Mouse (Mus musculus): Measurements from ENCODE around the gene Etfdh. TPM values are rescaled to one million over a fixed set of nuclear protein-coding genes. Genes with fewer than 3 reads are reported as not detected.
A peak's percentile ranks its signal among the peaks of the same experiment; 100 is the strongest.
"Not testable (repeated sequence)": the region's sequence is repeated elsewhere in the genome, so short reads cannot be mapped to it uniquely, and the experiment has no call there.

Gene Etfdh
- polyA plus RNA-seq, 1 experiment from 2014 or later = 67.4 TPM

GRCm38 (mm10) chr3:79576468-79576816 is 52.9 kb downstream of the Etfdh start:
- no peak overlapping the region for H3K4me3 ChIP-seq (replicated peaks)
- H3K27ac ChIP-seq = no peak overlapping the region
- 4% methylated on average over 3 of the region's 3 CpGs for WGBS
- no peaks in the 10 kb centered on the region for H3K36me3 ChIP-seq
- peak overlapping the region; percentile 45 for H3K4me2 ChIP-seq
- peaks cover 13% of the 10 kb centered on the region for H3K4me1 ChIP-seq
- no peaks in the 10 kb centered on the region for H3K9me3 ChIP-seq (replicated peaks)
- ATAC-seq (replicated peaks; ENCODE audit: low FRiP score) = peak; percentile 60
- H3K9ac ChIP-seq = no peak overlapping the region
- H3K27me3 ChIP-seq = no peaks in the 10 kb centered on the region

- peak; percentile 74 for ATAC-seq (replicated peaks; ENCODE audit: low FRiP score)
- H3K4me1 ChIP-seq = peaks cover 13% of the 10 kb centered on the region
- H3K27ac ChIP-seq = no peak overlapping the region; the same call in 1 of the 2 replicates
- no peaks in the 10 kb centered on the region for H3K27me3 ChIP-seq
- H3K9ac ChIP-seq = no peak overlapping the region
- peak overlapping the region; percentile 45 for H3K4me2 ChIP-seq
- WGBS = 43% methylated on average over 10 of the region's 10 CpGs
- no peaks in the 10 kb centered on the region for H3K9me3 ChIP-seq (replicated peaks)
- no peaks in the 10 kb centered on the region for H3K36me3 ChIP-seq
- H3K4me3 ChIP-seq (replicated peaks) = no peak overlapping the region
Observed at GRCm38 (mm10) chr3:79575576-79576467, 53.5 kb downstream of the Etfdh start.

- Histone ChIP-seq H3K36me3 (no peaks in the 10 kb centered on the region), H3K9me3 (replicated peaks) (no peaks in the 10 kb centered on the region), H3K9ac (no peak overlapping the region), H3K4me1 (peaks cover 13% of the 10 kb centered on the region), H3K27ac (no peak overlapping the region), H3K4me2 (no peak overlapping the region), H3K27me3 (no peaks in the 10 kb centered on the region), H3K4me3 (replicated peaks) (no peak overlapping the region)
- no peak for ATAC-seq (replicated peaks; ENCODE audit: low FRiP score)
- WGBS = 85% methylated on average over 3 of the region's 3 CpGs
Observed at GRCm38 (mm10) chr3:79574336-79574735, 55.0 kb downstream of the Etfdh start.

- 91% methylated on average over 5 of the region's 5 CpGs for WGBS
- H3K9me3 ChIP-seq (replicated peaks); H3K36me3 ChIP-seq; H3K4me3 ChIP-seq (replicated peaks); H3K4me2 ChIP-seq; H3K27ac ChIP-seq; H3K9ac ChIP-seq; H3K27me3 ChIP-seq; ATAC-seq (replicated peaks; ENCODE audit: low FRiP score): not testable (repeated sequence)
- peaks cover 18% of the 10 kb centered on the region for H3K4me1 ChIP-seq
Observed at GRCm38 (mm10) chr3:79573376-79573775, 55.9 kb downstream of the Etfdh start.

GRCm38 (mm10) chr3:79572399-79572798 is 56.9 kb downstream of the Etfdh start:
- Histone ChIP-seq H3K4me1 (peaks cover 20% of the 10 kb centered on the region), H3K4me3 (replicated peaks) (no peak overlapping the region), H3K4me2 (no peak overlapping the region), H3K9ac (no peak overlapping the region), H3K36me3 (no peaks in the 10 kb centered on the region), H3K27ac (no peak overlapping the region), H3K9me3 (replicated peaks) (no peaks in the 10 kb centered on the region), H3K27me3 (no peaks in the 10 kb centered on the region)
- no peak for ATAC-seq (replicated peaks; ENCODE audit: low FRiP score)
- 59% methylated on average over 3 of the region's 3 CpGs for WGBS

- H3K4me2 ChIP-seq = no peak overlapping the region
- no peak overlapping the region for H3K4me3 ChIP-seq (replicated peaks)
- no peaks in the 10 kb centered on the region for H3K27me3 ChIP-seq
- H3K4me1 ChIP-seq = peaks cover 21% of the 10 kb centered on the region
- no peaks in the 10 kb centered on the region for H3K9me3 ChIP-seq (replicated peaks)
- no peaks in the 10 kb centered on the region for H3K36me3 ChIP-seq
- no peak overlapping the region for H3K9ac ChIP-seq
- ATAC-seq (replicated peaks; ENCODE audit: low FRiP score) = no peak
- H3K27ac ChIP-seq = no peak overlapping the region
- 82% methylated on average over 3 of the region's 3 CpGs for WGBS
Observed at GRCm38 (mm10) chr3:79569351-79569681, 60.0 kb downstream of the Etfdh start.

GRCm38 (mm10) chr3:79568629-79569350 is 60.5 kb downstream of the Etfdh start:
- Histone ChIP-seq H3K27ac (peak overlapping the region; percentile 90), H3K4me3 (replicated peaks) (peak overlapping the region; percentile 91), H3K9ac (no peak overlapping the region)

GRCm38 (mm10) chr3:79567703-79568362 is 61.5 kb downstream of the Etfdh start, which contains the start of gene Fnip2:
Gene Fnip2 (minus strand): TSS chr3:79567796.
- H3K27me3 ChIP-seq = no peaks in the 10 kb centered on the region
- peak; percentile 97 for ATAC-seq (replicated peaks; ENCODE audit: low FRiP score)
- no peaks in the 10 kb centered on the region for H3K36me3 ChIP-seq
- H3K9ac ChIP-seq = peak within 1 kb of the TSS; percentile 77
- peak within 1 kb of the TSS; percentile 83 for H3K4me2 ChIP-seq
- peaks cover 21% of the 10 kb centered on the region for H3K4me1 ChIP-seq
- WGBS = under 1% methylated on average over 54 of the region's 55 CpGs
- H3K27ac ChIP-seq = peak within 1 kb of the TSS; percentile 90
- H3K4me3 ChIP-seq (replicated peaks) = peak within 1 kb of the TSS; percentile 91
- H3K9me3 ChIP-seq (replicated peaks) = no peaks in the 10 kb centered on the region

More at GRCm38 (mm10) chr3:79568629-79569350, 60.5 kb downstream of the Etfdh start:
- H3K4me1 ChIP-seq = peaks cover 21% of the 10 kb centered on the region
- H3K4me2 ChIP-seq = peak overlapping the region; percentile 83
- no peaks in the 10 kb centered on the region for H3K27me3 ChIP-seq
- 89% methylated on average over 16 of the region's 16 CpGs for WGBS
- no peaks in the 10 kb centered on the region for H3K36me3 ChIP-seq
- H3K9me3 ChIP-seq (replicated peaks) = no peaks in the 10 kb centered on the region
- ATAC-seq (replicated peaks; ENCODE audit: low FRiP score) = no peak

- Histone ChIP-seq H3K27me3 (no peaks in the 10 kb centered on the region), H3K9ac (peak overlapping the region; percentile 77), H3K4me3 (replicated peaks) (peak overlapping the region; percentile 91), H3K4me2 (peak overlapping the region; percentile 83), H3K36me3 (no peaks in the 10 kb centered on the region), H3K4me1 (peaks cover 21% of the 10 kb centered on the region), H3K9me3 (replicated peaks) (no peaks in the 10 kb centered on the region), H3K27ac (peak overlapping the region; percentile 90)
- ATAC-seq (replicated peaks; ENCODE audit: low FRiP score) = peak; percentile 73
- 2% methylated on average over 58 of the region's 60 CpGs for WGBS
Observed at GRCm38 (mm10) chr3:79566716-79567691, 62.3 kb downstream of the Etfdh start.

- H3K36me3 ChIP-seq = no peaks in the 10 kb centered on the region
- no peak for ATAC-seq (replicated peaks; ENCODE audit: low FRiP score)
- peaks cover 23% of the 10 kb centered on the region for H3K4me1 ChIP-seq
- no peak overlapping the region for H3K4me3 ChIP-seq (replicated peaks)
- no peak overlapping the region for H3K9ac ChIP-seq
- H3K4me2 ChIP-seq = no peak overlapping the region
- H3K27me3 ChIP-seq = no peaks in the 10 kb centered on the region
- no peak overlapping the region for H3K27ac ChIP-seq
- no peaks in the 10 kb centered on the region for H3K9me3 ChIP-seq (replicated peaks)
- 74% methylated on average over 10 of the region's 10 CpGs for WGBS
Observed at GRCm38 (mm10) chr3:79564875-79565606, 64.3 kb downstream of the Etfdh start.

- WGBS = 81% methylated on average over 2 of the region's 2 CpGs
Observed at GRCm38 (mm10) chr3:79563511-79563910, 65.8 kb downstream of the Etfdh start.

More at GRCm38 (mm10) chr3:79563511-79563910, 65.8 kb downstream of the Etfdh start:
- no peak for ATAC-seq (replicated peaks; ENCODE audit: low FRiP score)
- no peaks in the 10 kb centered on the region for H3K27me3 ChIP-seq
- no peak overlapping the region for H3K4me2 ChIP-seq
- no peaks in the 10 kb centered on the region for H3K36me3 ChIP-seq
- peaks cover 35% of the 10 kb centered on the region for H3K4me1 ChIP-seq
- H3K4me3 ChIP-seq (replicated peaks) = no peak overlapping the region
- no peak overlapping the region for H3K9ac ChIP-seq
- H3K27ac ChIP-seq = no peak overlapping the region
- H3K9me3 ChIP-seq (replicated peaks) = no peaks in the 10 kb centered on the region
